Mouse (Mus musculus) retina, postnatal 1 day (tissue): Measurements from ENCODE around the gene Gpr146.
"Not testable (repeated sequence)": the region's sequence is repeated elsewhere in the genome, so short reads cannot be mapped to it uniquely, and the experiment has no call there.

Source experiments
- DNase-seq: peaks from one replicate; pipeline ENCODE4 v3.0.0-alpha.2; 2012

Gpr146 gene

GRCm38 (mm10) chr5:139383234-139383633 is 5.7 kb downstream of the Gpr146 start:
- DNase-seq = peak; percentile 31

GRCm38 (mm10) chr5:139384531-139384930 is 7.0 kb downstream of the Gpr146 start:
- no peak for DNase-seq

- DNase-seq = no peak
These were observed 8.6 kb downstream of the Gpr146 start for GRCm38 (mm10) chr5:139386047-139386446.

- peak; percentile 65 for DNase-seq
These were observed 10.1 kb downstream of the Gpr146 start for GRCm38 (mm10) chr5:139387329-139388194.

GRCm38 (mm10) chr5:139388195-139388570 is 10.7 kb downstream of the Gpr146 start:
- no peak for DNase-seq

GRCm38 (mm10) chr5:139388694-139389675 is 11.5 kb downstream of the Gpr146 start:
- peak; percentile 89 for DNase-seq

GRCm38 (mm10) chr5:139389676-139390061 is 12.2 kb downstream of the Gpr146 start:
- DNase-seq = peak; percentile 66

- not testable (repeated sequence) for DNase-seq
These were observed 13.0 kb downstream of the Gpr146 start for GRCm38 (mm10) chr5:139390324-139391119.

- no peak for DNase-seq
These were observed 14.0 kb downstream of the Gpr146 start for GRCm38 (mm10) chr5:139391309-139391990.

- no peak for DNase-seq
These were observed 15.0 kb downstream of the Gpr146 start for GRCm38 (mm10) chr5:139392219-139393196.

GRCm38 (mm10) chr5:139393197-139393588 is 15.7 kb downstream of the Gpr146 start:
- no peak for DNase-seq

- peak; percentile 64 for DNase-seq
These were observed 16.9 kb downstream of the Gpr146 start for GRCm38 (mm10) chr5:139394399-139394798.

- no peak for DNase-seq
These were observed 18.0 kb downstream of the Gpr146 start for GRCm38 (mm10) chr5:139395528-139395927.

GRCm38 (mm10) chr5:139397359-139397916 is 19.9 kb downstream of the Gpr146 start:
- DNase-seq = no peak

GRCm38 (mm10) chr5:139397959-139398753 is 20.7 kb downstream of the Gpr146 start:
- peak; percentile 92 for DNase-seq

- DNase-seq = no peak
These were observed 21.3 kb downstream of the Gpr146 start for GRCm38 (mm10) chr5:139398786-139399185.

GRCm38 (mm10) chr5:139399991-139400390 is 22.5 kb downstream of the Gpr146 start:
- DNase-seq = no peak

- DNase-seq = no peak
These were observed 24.6 kb downstream of the Gpr146 start for GRCm38 (mm10) chr5:139402106-139402505.

- DNase-seq = no peak
These were observed 26.3 kb downstream of the Gpr146 start for GRCm38 (mm10) chr5:139403692-139404260.
